ENCODE assay signal across 31 mouse cellular contexts in the genomic region with DNA sequence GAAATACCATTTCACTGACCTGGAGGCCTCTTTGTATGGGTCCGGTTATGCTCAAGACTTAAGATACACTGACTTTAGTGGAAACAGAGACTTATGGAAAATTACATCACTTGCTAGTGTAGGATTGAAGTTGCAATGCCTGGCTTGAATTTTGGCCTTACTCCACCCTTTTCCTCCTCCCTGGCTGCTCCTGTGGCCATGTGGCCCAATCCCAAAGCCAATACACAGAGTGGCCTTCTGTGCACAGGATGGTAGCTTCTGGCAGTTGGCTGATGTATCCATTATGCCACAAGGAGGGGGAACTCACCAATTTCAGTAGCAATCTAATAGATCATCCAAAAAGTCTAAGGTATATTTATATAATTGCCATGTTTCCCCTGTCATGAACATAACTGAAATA.
DNase-seq lines count a peak whose midpoint lies in the region; ATAC-seq and TF ChIP-seq lines count a peak whose summit lies in the region.
"Had no signal": no experiment of that assay in that cellular context is flagged by ENCODE, and none has a peak within 500 bp of the region (broad histone marks: within the 10 kb centered on the region; RNA-seq: fewer than 3 reads in every experiment).

No protein-coding gene starts in this region.

- DNase-seq in cerebellum, adult 11 months, result no peak
- peak; percentile 16 for DNase-seq in adipocyte (ENCODE audit: low spot score)
- peak; percentile 10 for DNase-seq in cerebellum, adult 9-10 months
- DNase-seq in cerebellum, postnatal 14 days, result peak; percentile 61 to 73
- no peak for DNase-seq in forebrain, embryonic 14.5 days (ENCODE audit: low spot score)
- no peak for DNase-seq in adrenal gland, postnatal 4 days (ENCODE audit: low spot score in 2 of 2)
- DNase-seq in midbrain, postnatal 0 days (ENCODE audit: low spot score), result no peak
- DNase-seq: adrenal gland, adult 2 months; adrenal gland, postnatal 14 days; embryo, embryonic 11 days; gastrocnemius, postnatal 10 days; gastrocnemius, postnatal 36 days; heart, adult 2 months; heart, postnatal 14 days; heart, postnatal 4 days; kidney, adult 2 months had no signal

- no peak for TF ChIP-seq CTCF in midbrain, postnatal 0 days (IDR thresholded peaks at IDR 0.05)

- whole genome bisulfite sequencing in forebrain, embryonic 14.5 days, result 91% methylated on average over 1 of the region's 1 CpGs
- WGBS in midbrain, postnatal 0 days, result 94% methylated on average over 1 of the region's 1 CpGs

- no peak overlapping the region for H3K9ac ChIP-seq in forebrain, embryonic 14.5 days (ENCODE audit: low read length)
- H3K9ac ChIP-seq in midbrain, postnatal 0 days (replicated peaks; ENCODE audit: low read length, poor library complexity, severe bottlenecking), result no peak overlapping the region
- H3K9ac ChIP-seq: embryonic facial prominence, embryonic 13.5 days; forebrain, embryonic 12.5 days; heart, embryonic 13.5 days; hindbrain, embryonic 14.5 days had no signal

- H3K9me3 ChIP-seq in forebrain, embryonic 14.5 days (replicated peaks; ENCODE audit: control insufficient read depth, low read length), result no peaks in the 10 kb centered on the region
- no peaks in the 10 kb centered on the region for H3K9me3 ChIP-seq in midbrain, postnatal 0 days (ENCODE audit: low read length)
- H3K9me3 ChIP-seq: embryonic facial prominence, embryonic 10.5 days; embryonic facial prominence, embryonic 13.5 days; forebrain, embryonic 12.5 days; G1E; heart, embryonic 10.5 days; heart, embryonic 13.5 days had no signal

- no peak overlapping the region for H3K4me3 ChIP-seq in forebrain, embryonic 14.5 days (ENCODE audit: low read depth, low read length)
- H3K4me3 ChIP-seq in midbrain, postnatal 0 days (ENCODE audit: low read depth, low read length), result no peak overlapping the region
- H3K4me3 ChIP-seq: embryonic facial prominence, embryonic 10.5 days; embryonic facial prominence, embryonic 13.5 days; erythroblast, embryonic 14.5 days; forebrain, embryonic 12.5 days; heart, adult 2 months; heart, embryonic 10.5 days; heart, embryonic 13.5 days had no signal

- no peaks in the 10 kb centered on the region for H3K36me3 ChIP-seq in forebrain, embryonic 14.5 days (ENCODE audit: control insufficient read depth, insufficient read depth, low read length)
- no peaks in the 10 kb centered on the region for H3K36me3 ChIP-seq in midbrain, postnatal 0 days (ENCODE audit: insufficient read depth, low read length)
- H3K36me3 ChIP-seq: embryonic facial prominence, embryonic 10.5 days; embryonic facial prominence, embryonic 13.5 days; forebrain, embryonic 12.5 days; G1E; heart, embryonic 10.5 days; heart, embryonic 13.5 days had no signal

- no peaks in the 10 kb centered on the region for H3K4me1 ChIP-seq in forebrain, embryonic 14.5 days (ENCODE audit: control insufficient read depth, insufficient read depth, low read length)
- no peaks in the 10 kb centered on the region for H3K4me1 ChIP-seq in midbrain, postnatal 0 days (ENCODE audit: insufficient read depth, low read length)
- H3K4me1 ChIP-seq: embryonic facial prominence, embryonic 10.5 days; embryonic facial prominence, embryonic 13.5 days; forebrain, embryonic 12.5 days; heart, embryonic 10.5 days; heart, embryonic 13.5 days had no signal

- no peak overlapping the region for H3K27ac ChIP-seq in forebrain, embryonic 14.5 days (ENCODE audit: low read depth, low read length)
- H3K27ac ChIP-seq in midbrain, postnatal 0 days (ENCODE audit: low read depth, low read length), result no peak overlapping the region
- H3K27ac ChIP-seq: embryonic facial prominence, embryonic 10.5 days; embryonic facial prominence, embryonic 13.5 days; forebrain, embryonic 12.5 days; heart, adult 2 months; heart, embryonic 10.5 days; heart, embryonic 13.5 days; hindbrain, embryonic 14.5 days; hindbrain, postnatal 0 days had no signal

- no peak overlapping the region for H3K4me2 ChIP-seq in forebrain, embryonic 14.5 days (ENCODE audit: low read length)
- H3K4me2 ChIP-seq in midbrain, postnatal 0 days (ENCODE audit: low read depth, low read length, poor library complexity, severe bottlenecking), result no peak overlapping the region
- H3K4me2 ChIP-seq: embryonic facial prominence, embryonic 13.5 days; forebrain, embryonic 12.5 days; heart, embryonic 13.5 days; hindbrain, embryonic 14.5 days had no signal

- H3K27me3 ChIP-seq in forebrain, embryonic 14.5 days (replicated peaks; ENCODE audit: control insufficient read depth, insufficient read depth, low read length), result no peaks in the 10 kb centered on the region
- no peaks in the 10 kb centered on the region for H3K27me3 ChIP-seq in midbrain, postnatal 0 days (ENCODE audit: insufficient read depth, low read length)
- H3K27me3 ChIP-seq: CH12.LX; embryonic facial prominence, embryonic 13.5 days; forebrain, embryonic 12.5 days; heart, embryonic 13.5 days; Patski had no signal

- ATAC-seq in cerebellum, adult (ENCODE audit: insufficient number of reproducible peaks, low FRiP score, low TSS enrichment), result peak; percentile 84
- no peak for ATAC-seq in forebrain, embryonic 14.5 days
- ATAC-seq in midbrain, postnatal 0 days (ENCODE audit: low FRiP score), result no peak
- ATAC-seq: forebrain, embryonic 16.5 days; hindbrain, postnatal 0 days; inflammation-experienced regulatory T-cells, adult 6 months; intestine, embryonic 16.5 days; Patski had no signal

Comparison
In these comparisons a context has a peak if more than half of its experiments do, and no peak if none do; other contexts are left out.
1. DNase-seq: peak in adipocyte (single experiment), cerebellum, adult 9-10 months (single experiment) and cerebellum, postnatal 14 days (2 of 2); none in cerebellum, adult 11 months (single experiment), forebrain, embryonic 14.5 days (single experiment), adrenal gland, postnatal 4 days (0 of 2) and midbrain, postnatal 0 days (single experiment).